Mouse (Mus musculus) gastrocnemius, postnatal 10 days (tissue): ENCODE data around the gene Frmd7. TPM values are rescaled to one million over a fixed set of nuclear protein-coding genes. Genes with fewer than 3 reads are reported as not detected.

Source experiments
- DNase-seq: peaks from one replicate; pipeline ENCODE4 v3.0.0; 2021; ENCODE audit warnings: mixed read lengths
- long read RNA-seq, 2 experiments: library from polyadenylated mRNA; stranded (forward); transcript quantifications; one replicate each; pipeline ENCODE4 v2.0.0; 2021
- total RNA-seq, 2 experiments: library from RNA; stranded (reverse); gene quantifications; 2 replicates each; pipeline ENCODE4 v1.2.3; 2021

Frmd7 gene
- 1 to 10 TPM in 1 of 2 experiments, under 1 TPM in 1; 0.78 to 1.2 TPM for total RNA-seq
- long read RNA-seq, experiment 1, partial matches to known transcripts = 0 of 1 reads
- long read RNA-seq, experiment 1, other reads (novel, unspliced or antisense) = 1 of 1 reads
- long read RNA-seq, experiment 2, partial matches to known transcripts = 0 of 3 reads
- long read RNA-seq, experiment 2, other reads (novel, unspliced or antisense) = 2 of 3 reads

DNA sequence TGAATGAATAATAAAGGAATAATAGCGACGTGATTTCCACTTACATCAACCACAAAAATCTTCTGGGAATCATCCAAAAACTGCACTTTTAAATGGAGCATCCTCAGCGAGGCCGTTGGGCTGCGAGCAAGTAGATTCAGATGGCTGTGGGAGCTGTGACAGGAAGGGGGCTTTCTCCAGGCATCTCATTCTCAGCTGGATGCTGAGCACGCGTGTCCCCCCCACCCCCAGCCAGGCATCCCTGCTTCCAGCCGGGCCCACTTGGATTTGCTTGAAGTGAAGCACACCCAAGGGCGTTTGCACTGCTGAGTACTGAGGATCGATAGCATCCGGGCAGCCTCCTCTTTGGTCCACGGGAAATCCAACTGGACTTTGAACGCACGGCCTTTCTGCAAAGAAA is at the start of gene Frmd7:
Frmd7 (minus strand) TSS at position 101 of the 400 bp plus-strand sequence.
- DNase-seq = no peak

DNA sequence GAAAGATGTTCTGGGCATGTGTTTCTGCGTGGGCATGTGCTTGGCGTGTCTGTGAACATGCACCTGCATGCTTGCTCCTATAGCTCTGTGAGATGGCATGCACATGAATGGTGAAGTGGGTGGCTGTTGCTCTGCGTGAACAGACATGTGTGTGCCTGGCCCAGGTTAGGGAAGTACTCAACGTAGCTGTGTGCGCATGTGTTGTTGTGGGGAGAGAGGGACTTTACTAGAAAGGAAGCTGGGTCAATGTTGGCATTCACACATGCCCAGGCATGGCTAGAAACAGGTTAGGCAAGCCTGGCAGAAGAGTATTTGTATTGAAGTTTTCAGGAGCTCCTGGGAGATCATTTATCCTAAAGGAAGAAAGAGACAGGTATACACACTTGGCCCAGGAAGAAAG is 48.8 kb upstream of the Frmd7 start:
- no peak for DNase-seq

DNA sequence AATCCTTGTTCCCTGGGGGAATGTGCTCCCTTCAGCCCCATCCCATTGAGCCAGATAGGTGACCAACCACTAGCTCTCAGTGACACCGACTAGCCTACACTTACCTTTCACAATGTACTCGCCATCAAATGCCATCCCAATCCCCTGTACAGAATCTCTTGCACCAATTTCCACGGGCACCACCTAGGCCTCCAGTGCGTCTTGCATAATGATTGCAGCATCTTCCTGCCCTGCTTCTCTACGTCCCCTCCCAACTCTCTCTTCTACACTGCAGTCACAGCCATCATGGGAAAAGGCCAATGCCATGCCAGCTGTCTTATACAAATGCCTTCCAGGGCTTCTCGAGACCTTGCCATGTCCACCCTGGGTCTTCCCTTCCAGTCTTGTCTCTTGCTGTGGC is 47.4 kb upstream of the Frmd7 start:
- no peak for DNase-seq

DNA sequence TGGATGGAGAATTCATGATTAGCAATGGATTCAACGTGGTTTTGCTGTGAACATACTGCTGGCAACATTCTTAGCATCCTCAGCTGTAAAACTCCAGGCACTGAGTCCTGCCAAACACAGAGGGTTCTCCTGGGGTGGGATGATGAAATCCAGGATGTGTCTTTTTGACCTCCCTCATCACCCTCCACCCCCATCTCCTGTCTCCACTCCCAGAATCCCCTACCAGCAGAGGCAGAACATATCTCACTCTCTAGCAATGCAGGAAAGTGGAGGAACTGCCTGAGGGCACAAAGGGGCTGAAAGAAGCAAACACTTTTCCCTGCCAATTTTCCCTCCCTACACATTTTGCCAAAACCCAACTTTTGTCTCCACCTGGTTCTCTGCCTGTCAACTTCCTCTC is 46.1 kb upstream of the Frmd7 start:
- no peak for DNase-seq

DNA sequence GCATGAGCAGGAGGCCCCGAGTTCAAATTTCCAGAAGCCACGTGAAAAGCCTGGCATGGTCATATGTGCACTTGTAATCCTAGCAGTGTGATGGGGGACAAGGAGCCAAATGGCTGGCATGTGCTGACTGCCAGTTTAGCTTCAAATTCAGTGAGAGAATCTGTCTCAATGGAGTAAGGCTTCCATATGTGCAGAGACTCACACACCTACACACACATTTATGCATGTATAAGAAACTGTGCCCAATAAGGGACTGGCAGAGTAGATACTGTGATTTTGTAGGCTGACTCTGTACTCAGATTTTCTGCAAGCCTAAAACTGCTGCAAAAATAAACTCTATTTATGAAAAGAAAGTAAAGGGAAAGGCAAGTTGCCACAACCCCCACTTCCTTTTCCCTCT is 35.9 kb upstream of the Frmd7 start:
- DNase-seq = no peak

DNA sequence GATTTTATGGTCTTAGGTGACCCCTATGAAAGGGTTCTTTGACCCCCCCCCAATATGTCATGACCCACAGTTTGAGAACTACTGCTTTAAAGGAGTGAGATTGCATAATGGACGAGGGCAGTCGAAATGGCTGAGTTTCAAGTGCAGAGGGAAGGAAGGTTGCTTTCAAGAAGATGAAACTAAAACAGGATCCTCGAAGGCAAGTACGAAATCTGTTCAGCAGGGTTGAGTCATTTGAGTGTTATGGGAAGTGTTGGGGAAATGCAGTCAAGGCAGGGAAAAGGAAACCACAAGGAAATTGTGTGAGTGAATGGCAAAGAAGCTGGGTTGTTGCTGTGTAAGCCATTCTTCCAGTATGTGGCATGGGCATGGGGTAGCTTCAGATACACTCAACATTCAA is 29.6 kb upstream of the Frmd7 start:
- no peak for DNase-seq

DNA sequence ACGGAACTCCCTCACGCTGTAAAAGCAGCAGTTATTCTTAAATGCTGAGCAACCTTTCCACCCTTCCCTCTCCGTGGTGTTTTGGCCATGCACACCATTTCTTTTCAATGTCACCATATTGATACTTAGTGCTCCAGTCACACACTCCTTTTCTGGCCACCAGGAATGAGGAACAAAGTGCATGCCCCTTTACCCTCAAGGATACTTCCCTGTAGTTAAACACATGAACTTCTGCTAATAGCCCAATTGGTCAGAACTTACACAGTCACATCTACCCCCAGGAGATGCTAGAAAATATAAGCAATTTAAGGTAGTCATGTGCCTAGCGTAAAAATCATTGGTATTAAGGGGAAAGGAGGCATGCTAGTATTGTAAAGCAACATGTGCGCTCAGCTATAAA is 27.4 kb upstream of the Frmd7 start:
- DNase-seq = no peak

DNA sequence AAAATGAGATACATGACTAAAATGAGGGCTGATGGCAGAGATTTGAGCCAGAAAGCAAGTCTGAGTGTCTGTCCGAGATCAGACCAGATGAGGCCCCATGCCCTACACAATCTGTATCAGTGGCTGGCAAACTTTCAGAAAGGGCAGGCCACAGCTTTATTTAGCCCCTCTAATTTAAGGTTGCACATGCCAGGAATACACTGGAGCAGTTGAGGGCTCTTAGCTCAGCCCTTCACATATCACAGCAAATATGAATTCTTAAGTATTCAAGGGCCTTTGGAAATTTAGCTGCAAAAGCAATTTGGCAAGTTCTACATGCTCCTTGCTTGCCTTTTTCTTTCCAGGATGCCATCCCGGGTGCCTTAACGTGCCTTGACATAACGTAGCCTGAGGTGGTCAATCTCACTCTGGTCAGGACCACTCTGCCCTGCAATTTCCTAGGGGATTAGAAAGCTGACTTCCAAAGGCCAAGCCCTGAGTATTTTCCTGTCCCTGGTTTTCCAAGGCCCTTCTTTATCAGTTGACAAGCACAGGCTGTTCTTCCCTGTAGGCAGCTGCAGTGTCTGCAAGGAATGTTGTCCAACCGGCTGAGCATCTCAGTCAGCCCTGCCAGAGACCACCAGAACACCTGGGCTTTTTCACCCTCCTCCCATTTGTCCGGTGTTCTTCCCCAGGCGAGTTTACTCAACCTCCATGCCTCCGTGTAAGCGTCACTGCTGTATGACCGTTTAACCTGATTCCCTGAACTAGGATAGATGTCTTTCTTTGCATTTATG is 25.8 kb upstream of the Frmd7 start:
- no peak for DNase-seq

DNA sequence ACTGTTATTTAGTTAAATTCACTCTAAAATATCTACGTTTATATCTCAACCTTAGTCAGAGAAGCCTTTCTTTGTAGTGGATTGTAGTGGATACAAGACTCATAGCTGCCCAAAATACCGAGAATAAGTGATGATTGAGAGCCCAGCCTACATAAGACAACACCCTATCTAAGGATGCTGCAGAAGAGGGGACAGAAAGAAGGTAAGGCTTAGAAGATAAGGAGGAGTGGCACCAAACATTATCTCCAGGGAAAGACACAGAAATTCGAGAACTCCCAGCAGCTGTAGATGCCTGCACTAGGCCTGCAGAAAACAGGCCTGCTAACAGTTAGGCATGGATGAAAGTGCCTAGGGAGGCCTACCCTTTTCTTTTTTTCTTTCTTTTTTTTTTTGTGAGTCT is 22.6 kb upstream of the Frmd7 start:
- no peak for DNase-seq

DNA sequence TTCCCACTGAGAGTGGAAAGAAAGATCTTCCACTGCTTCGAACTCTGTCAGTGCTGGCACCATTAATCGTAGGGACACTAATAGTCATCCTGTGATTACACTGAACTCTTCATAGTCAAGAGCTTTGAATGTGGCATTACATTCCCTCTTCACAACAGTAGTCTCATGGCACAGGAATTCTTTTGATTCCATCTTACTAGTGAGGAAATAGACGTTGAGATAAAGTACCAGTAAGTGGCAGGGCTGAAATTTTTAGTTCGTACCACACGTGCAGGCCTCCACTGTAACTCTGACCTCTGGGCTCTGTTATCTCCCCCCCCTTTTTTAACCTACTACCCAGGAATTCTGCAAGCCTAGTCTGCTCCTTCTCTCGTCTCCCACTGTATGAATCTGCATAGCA is 20.4 kb upstream of the Frmd7 start:
- DNase-seq = no peak

DNA sequence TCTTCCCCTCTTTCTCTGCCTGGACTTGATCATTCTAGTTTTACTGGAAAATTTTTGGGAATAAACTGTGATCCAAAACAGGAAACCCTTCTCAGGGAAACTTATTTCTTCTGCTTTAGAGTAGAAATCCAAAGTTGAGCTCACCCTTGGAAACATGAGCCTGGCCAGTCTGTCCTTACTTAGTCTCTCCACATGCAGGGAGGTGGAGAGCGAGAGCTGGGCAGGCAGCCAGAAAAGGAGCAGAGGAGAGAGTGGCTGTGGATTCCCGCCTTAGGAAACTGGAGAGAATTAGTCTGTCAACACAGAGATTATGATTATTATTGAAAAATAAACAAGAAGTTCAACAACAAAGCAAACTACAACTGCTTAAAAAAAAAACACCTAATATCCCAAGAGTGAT is 6.1 kb upstream of the Frmd7 start:
- peak; percentile 71 for DNase-seq

DNA sequence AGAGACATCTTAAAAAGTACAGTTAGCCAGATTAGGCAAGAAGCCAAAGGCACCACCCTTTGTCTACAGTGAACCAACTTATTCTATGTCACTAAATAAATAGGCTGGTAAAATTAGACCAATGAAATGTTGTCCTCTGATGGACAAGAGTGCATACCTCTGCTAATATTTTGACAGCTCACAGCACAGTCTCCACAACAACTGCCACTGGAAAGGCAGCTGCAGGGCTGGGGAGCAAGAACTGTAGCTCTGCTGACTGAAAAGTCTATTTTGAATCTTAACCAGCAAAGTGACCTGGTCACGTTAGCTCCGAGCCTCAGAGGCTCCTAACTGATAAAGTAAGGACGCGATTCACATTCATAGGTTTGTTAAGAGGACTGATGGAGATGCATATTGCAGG is 5.6 kb upstream of the Frmd7 start:
- DNase-seq = no peak

DNA sequence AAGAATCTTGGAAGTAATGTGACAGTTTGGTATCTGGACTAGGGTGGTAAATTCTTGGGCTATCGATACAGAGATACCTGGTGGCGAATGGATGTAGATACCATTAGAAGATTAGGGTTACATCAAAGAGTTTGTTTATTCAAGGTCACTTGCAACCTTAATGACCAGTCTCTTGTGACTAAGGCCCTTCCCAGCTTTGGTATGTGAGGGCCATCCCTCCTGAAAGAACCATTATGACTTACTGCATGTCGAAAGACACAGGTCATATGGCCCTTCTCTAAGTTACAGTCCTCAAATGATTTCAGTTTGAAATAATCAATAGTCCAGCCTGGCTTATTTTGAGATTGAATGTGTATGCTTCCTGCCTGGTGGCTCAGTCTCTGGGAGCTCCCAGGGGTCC is 5.4 kb downstream of the Frmd7 start:
- no peak for DNase-seq

DNA sequence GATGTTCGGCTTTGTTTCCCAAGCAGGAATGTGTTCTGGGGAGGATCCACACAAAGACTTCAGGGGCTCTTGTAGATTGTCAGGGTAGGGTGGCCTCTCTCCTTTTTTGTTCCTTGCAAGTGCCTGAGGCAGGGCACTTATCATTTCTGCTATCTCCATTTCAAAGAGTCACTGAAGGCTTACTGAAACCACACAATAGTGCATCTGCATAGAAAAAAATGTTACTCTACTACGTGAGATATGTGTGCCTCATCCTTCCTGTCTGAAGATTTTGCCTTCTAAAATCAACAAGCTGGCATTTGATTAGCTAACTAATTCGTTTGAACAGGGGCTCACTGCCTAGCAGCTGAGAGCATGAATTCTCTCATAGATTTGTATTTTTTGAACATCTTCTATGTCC is 12.2 kb downstream of the Frmd7 start:
- no peak for DNase-seq

DNA sequence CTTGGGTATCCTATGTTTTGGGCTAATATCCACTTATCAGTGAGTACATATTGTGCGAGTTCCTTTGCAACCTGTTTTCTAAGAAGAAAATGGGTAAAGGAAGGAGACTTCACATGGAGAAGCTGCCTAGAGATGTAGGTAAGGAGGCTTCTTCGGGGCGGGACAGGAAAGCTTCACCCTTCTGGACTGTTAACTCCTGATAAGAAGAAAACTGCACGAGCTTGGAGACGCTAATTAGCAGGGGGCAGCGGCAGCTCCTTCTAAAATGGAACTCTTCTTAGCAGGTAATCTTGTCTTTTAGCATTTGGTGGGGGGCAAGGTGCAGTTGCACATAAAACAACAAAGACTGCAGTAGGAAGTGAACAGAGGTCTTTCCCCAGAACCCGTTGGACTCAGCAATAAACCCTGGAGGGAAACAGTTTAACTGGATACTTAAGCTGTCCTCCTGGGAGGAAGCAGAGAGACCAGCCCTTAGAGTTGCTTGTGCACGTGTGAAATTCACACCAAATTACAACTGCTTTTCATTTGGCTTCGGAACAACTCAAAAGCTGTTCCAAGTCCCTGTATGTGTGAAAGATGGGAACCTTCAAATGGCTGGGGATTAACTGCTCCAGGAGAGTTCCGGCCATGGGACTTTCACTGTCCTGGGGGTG is 15.5 kb downstream of the Frmd7 start:
- DNase-seq = no peak

DNA sequence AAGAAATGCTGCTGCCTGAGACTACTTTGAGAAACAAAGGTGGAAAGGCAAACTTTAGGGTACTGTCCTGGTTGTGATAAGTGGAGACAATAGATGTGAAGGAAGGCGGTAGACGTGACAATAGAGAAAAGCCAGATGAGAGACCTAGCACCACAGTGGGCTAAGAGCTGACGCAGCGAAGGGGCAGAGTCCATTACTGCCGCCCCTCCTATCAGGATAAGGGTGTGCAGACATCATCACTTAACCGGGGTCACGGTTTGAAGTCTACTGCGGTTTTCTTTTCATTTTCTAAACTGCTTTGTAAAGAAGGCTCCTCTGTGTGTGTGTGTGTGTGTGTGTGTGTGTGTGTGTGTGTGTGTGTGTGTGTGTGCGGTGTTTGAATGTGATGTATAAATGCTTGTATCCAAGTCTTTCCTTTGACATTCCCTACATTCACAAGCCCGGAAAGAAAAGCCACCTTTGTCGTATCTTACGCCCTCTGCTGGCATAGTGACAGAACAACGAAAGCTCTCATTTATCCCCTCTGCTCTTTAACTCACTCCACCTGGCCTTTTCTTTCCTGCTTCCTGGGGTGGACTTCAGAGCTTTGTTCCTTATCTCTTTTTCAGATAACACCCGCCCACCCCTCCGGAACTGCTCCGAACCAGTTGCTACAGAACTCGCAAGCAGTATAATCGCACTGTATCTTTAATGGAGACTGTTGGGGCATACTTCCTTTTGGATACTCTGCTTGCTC is 17.7 kb downstream of the Frmd7 start:
- no peak for DNase-seq

DNA sequence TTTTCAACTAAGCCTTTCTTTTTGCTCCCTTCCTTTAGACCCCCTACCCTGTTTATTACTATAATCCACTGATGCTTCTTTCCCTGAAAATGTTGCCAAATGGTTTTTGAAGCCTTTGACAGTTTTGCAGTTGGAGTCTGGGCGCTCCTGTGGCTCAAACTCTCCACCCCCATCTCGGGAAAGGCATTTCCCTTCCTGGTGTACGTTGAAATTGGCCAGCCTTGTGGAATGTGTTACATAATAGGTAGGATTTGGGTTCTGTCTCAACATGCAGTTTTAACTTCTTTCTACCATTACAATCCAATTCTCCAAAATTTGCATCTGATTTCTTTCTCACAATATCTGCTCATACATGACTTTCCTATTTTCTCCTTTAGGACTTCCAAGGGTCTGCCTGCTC is 23.8 kb downstream of the Frmd7 start:
- no peak for DNase-seq

DNA sequence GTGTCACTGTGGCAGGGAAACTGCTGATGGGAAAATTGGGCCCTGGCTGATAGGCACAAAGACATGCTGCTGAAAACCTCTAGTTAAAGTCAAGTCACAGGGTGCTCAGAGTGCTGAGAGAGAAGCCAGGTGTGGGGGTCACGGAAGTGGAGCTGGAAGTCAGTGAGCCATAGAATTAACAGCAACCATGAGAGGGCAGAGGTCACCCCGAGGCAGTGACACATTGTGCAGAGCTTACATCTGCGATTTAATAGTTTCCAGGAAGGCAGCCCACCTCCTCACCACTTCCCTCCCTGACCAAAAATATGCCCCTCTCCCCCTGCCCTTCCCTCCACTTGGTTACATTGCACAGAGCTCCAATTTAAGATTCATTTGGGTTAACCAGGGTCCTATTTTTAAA is 25.1 kb downstream of the Frmd7 start:
- DNase-seq = no peak

DNA sequence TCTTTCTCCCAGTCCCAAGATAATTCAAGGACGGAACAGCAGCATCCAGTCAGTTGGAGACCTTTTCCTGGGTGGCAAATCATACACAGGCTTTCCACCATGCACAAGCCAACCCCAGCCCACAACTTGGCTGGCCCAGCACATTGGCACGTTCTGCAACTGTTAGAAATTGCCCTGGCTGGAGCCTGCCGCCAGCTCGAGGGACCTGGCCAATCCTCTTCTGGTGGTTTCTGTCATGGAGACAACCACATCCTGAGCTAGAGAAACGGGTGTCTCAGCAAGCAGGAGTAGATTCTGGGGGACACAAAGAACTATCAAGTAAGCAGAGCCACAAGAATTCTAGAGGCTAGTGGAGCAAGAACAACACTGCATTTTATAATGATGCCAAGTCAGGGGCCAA is 32.6 kb downstream of the Frmd7 start:
- DNase-seq = peak; percentile 9

DNA sequence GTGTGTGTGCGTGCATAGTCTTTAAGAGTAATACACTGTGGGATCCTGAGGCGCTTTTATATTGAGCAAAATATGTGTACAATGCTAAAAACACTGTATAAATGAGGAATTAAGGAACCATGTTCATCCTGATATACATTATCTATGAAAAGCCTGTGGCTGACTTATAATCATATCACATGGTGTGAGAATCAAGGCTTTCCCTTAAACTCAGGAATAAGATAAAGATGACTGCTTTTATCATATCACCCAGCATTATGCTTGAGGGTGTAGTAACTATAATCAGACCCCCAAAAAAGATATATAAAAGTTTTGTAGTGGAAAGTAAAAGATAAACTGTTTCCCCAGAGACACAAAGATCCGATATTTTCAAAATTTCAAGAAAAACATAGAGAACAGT is 39.0 kb downstream of the Frmd7 start:
- DNase-seq = no peak

DNA sequence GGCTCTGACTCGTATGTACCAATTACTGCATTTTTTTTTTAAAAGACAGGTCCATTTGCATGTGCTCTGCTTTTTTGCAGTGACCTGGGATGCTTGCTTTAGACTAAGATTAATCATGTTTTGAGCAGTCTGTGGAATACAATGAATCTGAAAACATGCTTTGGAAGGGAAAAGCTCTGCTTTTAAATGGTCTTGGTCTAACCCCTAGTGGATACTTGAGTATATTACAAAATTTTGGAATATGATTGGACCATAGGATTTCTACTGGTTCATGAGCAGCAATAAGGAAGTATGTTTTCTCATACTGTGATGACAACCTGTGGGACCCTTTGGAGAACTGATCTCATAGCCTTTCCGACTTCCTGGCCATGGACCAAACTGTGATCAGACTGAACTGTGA is 54.5 kb downstream of the Frmd7 start:
- no peak for DNase-seq

DNA sequence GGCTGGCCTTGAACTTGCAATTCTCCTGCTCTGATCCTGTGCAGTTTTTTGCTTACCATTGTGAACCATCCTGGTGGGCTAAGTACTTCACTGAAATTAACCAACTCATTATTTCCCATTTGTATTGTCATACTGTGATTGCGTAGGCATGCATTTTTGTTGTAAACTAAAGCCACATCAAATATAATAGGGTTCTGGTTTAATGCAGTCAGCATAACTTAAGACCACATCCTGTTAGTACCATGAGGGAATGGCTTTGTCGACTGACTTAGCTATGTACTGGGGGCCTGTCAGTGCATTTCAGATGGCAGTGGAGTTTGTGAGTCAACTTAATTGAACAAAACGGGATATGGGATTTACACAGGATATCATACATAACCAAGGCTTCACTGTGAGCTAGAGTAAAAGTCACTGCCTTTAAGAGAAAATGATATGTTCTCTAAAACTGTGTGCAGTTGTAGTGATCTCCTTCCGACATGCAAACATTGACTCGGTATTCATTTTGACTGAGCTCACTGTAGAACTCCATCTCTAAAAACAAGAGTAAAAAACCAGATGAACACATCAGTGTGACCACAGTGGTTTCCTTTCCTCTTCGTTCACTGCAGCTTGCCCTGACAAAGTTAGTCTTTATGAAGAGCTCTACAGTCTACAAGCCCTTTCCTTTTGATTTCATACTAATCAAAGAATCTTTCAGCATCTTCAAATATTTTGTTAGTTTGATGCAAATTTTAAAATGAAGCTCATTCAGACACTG is 68.1 kb downstream of the Frmd7 start:
- no peak for DNase-seq
